Mouse (Mus musculus) embryo, embryonic 10 days (tissue): ENCODE measurements at regions not wholly inside any gene's neighbourhood (a gene's known extent, or its start where the extent isn't known, plus 50 kb on each side); places are given as distances from the start of the nearest gene placed in this dataset.

ENCODE experiments used
- DNase-seq: peaks from one replicate; pipeline ENCODE4 v3.0.0-alpha.2; 2015; ENCODE audit warnings: low spot score

GRCm38 (mm10) chr7:73275814-73276271 is 99.5 kb upstream of the Rgma start:
- DNase-seq = no peak

- DNase-seq = no peak
Observed at GRCm38 (mm10) chr7:73278616-73279015, 96.7 kb upstream of the Rgma start.

DNA sequence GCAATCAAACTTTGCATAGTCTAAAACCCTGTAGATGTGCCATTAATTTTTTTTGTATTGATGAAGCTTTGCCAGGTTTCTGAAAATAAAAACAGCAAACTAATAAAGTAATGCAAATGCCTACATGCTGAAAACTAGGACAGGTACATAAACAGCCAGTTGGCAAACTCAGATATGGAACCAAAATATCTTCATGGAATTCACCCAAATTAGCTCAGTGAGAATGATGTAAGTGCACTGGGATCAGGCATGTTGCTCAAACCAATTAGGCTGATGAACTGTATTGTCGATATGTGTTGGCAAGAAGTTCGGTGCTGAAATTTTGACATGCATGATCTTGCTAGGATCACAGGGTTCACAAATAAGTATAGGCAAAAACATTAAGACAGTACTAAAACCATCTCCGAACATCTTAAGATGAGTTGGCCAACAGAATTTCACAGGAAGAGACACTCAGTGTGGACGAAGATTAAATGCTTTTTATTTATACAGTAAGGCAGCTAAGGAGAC is 95.3 kb upstream of the Rgma start:
- DNase-seq = no peak

GRCm38 (mm10) chr7:73286244-73286643 is 89.1 kb upstream of the Rgma start:
- no peak for DNase-seq

DNA sequence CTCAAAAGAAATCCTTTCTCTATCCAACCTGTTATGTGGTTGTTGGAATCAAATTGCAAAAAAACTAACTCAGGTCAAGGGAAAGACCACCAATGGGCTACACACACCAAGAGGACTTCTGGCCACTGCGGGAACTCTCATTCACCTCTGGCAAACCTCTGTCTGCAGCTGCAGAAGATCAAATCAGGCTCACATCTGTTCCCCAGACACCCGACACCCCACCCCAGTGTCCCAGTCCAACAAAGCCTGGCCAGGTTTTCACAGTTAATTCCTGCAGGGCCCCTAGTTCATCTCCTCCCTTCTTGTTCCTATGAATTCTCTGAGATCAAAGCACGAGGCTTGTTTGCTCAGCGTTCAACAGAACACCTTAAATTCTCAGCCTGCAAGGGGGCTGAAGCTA is 82.0 kb upstream of the Rgma start:
- no peak for DNase-seq

DNA sequence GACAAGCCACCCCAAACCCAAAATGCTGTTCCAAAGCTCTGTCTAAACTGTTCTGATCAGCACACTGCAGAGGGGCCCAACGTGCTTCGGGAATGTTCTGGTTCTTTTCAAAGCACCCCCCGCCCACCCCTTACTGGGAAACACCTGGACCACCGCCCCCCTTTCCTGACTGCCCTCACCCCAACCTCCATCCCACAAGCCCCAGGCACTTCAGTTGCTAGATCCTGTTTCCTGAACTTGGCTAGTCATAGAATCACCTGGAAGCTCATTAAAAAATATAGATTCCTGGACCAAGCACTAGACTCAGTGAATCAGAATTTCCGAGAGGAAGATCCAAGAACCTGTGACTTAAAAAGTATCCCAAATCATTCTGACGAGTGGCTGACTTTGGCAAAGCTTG is 80.9 kb upstream of the Rgma start:
- no peak for DNase-seq

DNA sequence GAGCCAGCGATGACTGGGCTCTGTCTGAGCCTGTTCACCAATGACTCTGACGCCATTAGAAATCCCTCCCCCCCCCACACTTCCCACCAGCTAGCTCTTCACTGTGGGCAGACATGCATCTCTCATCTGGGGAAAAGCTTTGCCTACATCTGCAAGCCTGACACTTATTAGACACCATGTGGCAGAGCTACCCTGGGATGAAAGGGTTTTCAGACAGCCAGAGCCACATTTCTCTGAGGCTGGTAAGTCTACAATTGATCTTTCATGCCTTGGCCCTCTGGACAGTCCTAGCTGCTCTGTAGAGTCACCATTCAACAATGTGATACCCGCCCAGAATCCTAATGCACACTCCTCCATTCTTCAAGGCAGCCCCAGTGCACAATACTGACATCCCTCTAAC is 72.8 kb upstream of the Rgma start:
- DNase-seq = peak; percentile 41

DNA sequence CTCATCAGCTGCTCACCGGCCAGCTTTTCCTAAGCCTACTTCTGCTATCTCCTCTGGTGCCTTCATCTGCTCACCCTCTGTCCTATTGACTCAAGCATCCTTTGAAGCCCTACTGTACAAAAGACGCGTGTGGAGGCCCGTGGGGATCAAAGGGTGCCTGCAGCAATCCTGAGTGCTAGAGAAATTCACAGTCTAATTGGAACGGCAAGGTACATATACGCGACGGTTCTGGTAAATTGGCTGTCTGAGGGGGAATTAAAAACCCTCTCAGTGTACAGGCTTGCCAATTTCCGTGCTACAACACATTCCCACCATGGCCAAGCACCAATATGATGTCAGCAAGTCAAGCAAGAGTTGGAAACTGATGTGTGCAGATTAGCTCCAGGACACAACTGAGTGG is 71.5 kb upstream of the Rgma start:
- DNase-seq = no peak

GRCm38 (mm10) chr7:73304799-73305198 is 70.5 kb upstream of the Rgma start:
- peak; percentile 74 for DNase-seq

DNA sequence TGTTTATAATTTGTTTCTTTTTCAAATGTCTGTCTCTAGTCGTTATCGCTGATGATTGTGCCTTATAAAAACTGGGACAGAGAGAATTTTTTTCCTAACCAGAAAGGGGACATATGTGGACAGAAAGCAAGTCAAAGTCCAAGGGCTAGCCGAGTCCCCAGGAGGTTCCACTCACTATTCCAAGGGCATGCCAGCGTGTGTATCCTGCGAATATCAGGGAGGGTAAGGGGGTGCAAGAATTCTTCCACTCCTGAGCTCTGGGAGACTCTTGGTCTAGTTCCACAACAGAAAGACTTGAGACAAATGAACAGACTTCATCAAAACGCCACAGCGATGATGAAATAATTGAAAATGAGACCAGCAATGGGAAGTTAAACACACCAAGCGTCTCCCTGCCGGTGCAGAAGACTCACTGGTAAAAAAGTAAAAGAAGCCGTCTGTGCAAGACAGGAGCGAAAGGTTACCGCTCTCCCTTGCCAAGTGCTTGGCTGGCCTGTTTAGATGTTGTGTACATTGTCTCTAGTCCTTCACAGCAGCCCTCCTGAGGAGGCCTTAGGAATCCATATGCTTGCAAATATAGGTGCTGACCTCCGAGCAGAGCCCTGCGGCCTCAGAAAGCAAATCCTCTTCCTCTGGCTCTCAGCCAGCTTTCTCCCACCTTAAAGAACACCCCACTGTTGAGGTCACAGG is 69.9 kb upstream of the Rgma start:
- DNase-seq = peak; percentile 19

GRCm38 (mm10) chr7:73306296-73306695 is 69.0 kb upstream of the Rgma start:
- DNase-seq = no peak

DNA sequence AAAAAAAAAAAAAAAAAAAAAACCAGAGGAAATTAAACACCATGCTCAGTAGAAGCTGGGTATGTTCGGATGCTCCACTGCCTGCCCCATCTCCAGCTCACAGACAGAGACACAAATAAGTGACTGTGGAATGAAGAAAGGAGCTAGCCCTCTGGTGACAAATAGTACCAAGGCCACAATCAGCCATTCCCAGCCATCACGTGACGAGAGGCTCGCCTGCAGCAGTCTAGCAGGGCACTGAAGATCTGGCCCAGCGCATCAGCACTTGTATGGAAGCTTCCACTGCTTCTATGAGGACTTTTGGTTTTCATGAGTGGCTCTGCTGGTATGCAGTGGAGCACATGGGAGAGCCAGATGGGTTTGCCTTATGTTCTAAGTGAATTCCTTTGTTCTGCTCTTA is 68.6 kb upstream of the Rgma start:
- DNase-seq = peak; percentile 29

DNA sequence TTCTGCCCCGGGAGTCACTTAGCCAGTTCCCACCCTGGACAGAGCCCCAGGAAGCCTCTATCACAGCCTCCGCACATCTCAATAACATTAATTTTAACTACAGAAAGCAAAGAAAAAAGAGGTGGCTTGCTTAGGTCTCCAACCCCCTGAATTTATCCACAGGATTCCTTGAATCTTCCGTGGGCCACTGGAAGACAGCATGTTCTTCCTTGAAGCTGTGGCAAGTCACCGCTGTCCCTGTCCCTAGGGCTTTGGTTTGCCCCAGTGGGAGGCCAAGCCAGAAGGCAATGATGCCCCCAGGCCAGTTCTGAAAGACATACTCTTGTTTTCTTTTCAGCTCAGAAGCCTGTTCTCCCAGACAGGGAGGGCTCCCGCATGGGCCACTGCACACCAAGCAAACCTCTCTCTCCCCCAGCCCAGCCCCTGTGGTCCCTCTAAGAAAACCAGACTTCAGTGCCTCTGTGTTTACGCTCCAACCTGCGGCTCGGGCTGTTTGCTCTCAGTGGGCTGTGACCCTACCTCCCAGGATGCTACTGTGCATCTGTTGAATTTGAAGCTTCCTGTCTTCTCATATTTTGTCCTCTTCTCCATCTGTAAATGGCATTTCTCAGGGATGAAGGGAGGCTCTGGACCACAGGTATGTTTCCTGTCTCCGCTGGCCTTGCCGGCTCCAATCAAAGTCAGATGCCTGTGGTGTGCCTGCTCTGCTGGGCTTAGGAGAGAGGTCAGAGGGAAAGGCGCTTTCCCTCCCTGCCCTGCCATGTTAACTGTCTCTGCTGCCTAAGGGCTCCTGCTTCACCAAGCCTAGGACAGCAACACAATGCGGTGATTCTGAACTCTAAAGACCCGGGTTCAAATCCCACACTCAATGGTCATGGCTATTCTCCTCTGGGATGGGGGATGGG is 67.5 kb upstream of the Rgma start:
- peak; percentile 38 for DNase-seq

DNA sequence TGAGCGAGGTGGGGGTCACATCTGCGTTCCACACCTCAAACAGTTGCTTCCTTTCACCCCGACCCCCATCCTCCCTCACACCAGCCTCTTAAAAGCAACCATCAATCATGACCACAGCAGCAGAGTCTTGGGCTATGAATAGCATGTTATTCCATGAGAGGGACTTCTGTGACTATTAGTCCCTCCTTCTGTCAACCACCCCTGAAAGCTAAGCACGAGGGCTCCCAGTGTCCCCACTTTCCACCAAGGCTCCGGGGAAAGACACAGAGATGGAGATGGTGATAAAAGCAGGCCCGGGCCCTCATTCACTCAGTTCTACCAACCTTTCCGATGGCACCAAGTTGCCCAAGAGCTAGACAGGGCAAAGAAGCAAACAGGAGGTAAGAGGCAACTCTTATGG is 66.3 kb upstream of the Rgma start:
- DNase-seq = peak; percentile 44

DNA sequence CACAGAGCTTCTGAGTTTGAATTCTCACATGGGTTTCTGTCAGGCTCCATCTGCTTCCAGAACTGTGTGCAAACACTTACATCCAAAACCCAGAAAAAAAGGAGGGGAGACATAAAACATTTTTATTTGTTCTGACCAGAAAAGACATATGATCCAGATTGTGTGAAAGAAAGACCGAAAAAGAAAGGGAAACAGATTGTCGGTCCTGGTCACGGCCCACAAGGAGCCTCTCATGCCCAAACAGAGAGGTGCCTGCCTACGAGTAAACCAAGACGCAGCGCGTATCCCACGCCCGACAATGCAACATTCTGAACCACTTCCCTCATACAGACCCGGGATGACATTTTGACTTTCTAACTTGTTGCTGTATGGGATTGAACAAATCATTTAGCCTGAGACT is 65.3 kb upstream of the Rgma start:
- no peak for DNase-seq

GRCm38 (mm10) chr7:73310581-73311136 is 64.7 kb upstream of the Rgma start:
- no peak for DNase-seq

GRCm38 (mm10) chr7:73315555-73315954 is 59.8 kb upstream of the Rgma start:
- no peak for DNase-seq

- DNase-seq = no peak
Observed at GRCm38 (mm10) chr7:73317574-73317973, 57.7 kb upstream of the Rgma start.

- DNase-seq = no peak
Observed at GRCm38 (mm10) chr7:73319004-73319403, 56.3 kb upstream of the Rgma start.

GRCm38 (mm10) chr7:73319994-73320393 is 55.3 kb upstream of the Rgma start:
- no peak for DNase-seq

DNA sequence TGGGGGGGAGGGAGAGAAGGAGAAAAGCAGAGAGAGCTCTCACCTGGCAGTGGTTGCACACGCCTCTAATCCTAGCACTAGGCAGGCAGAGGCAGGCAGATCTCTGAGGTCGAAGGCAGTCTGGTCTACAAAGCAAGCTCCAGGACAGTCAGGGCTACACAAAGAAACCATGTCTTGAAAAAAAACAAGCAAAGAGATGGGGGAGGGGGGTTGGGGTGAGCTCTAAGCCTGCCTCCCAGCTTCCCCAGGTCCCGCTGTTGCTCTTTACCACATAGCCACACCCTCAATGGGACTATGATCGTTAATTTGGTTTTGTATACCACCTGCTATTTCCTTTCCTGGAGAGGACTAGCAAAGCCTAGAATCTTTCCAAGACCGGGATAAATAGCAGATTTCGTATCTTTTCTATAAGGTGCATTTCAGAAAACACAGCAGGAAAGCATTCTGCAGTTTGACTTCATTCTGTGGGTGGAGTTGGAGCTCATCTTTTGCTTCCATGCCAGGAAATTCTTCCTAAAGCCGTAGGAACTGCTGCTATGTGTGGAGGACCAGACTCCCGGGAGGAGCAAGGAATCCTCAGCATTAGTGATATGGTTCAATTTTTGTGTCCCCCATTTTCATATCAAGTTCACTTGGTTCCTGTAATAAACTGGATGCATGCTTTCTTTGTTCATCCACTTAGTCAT is 52.7 kb upstream of the Rgma start:
- DNase-seq = no peak

DNA sequence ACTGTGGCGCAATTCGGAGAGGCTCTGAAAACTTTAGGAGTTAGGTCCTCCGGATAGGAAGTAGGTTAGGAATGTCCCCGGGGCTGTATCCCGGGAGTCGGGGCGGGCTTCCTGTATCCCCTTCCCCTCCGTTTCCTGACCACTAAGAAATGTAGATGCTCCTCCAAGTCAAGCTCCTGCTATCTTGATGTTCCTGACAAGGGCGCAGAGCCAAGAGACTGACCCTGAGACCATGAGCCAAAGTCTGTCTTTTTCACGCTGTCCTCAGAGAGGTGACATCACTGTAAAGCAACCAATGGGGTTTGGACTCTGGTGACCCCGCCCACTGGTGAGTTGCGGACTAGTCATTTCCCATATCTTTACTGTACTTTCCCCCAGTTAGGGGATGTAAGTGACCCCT is 51.8 kb upstream of the Rgma start:
- no peak for DNase-seq
